Mouse (Mus musculus) lung, postnatal 0 days (tissue): ENCODE results near the gene Best2.
A peak's percentile ranks its signal among the peaks of the same experiment; 100 is the strongest.

Experiments
- CTCF ChIP-seq: IDR thresholded peaks from 2 replicates; pipeline ENCODE4 v1.5.1; 2016; ENCODE audit warnings: antibody characterized with exemption, mild to moderate bottlenecking
- EP300 ChIP-seq: IDR thresholded peaks from 2 replicates; pipeline ENCODE4 v1.6.1; 2016; ENCODE audit warnings: antibody characterized with exemption, mild to moderate bottlenecking, control low read depth

GRCm38 (mm10) chr8:84989810-84990209, 24.5 kb downstream of the Best2 start:
- peak; percentile 78 for TF ChIP-seq EP300
- peak; percentile 92 for TF ChIP-seq CTCF
